Mouse (Mus musculus) telencephalon, adult 2 months (tissue): ENCODE measurements around the gene Engase.

Experiments used
- DNase-seq: peaks from one replicate; pipeline ENCODE4 v3.0.0-alpha.2; 2011; ENCODE audit warnings: low read depth, low spot score

Engase gene

DNA sequence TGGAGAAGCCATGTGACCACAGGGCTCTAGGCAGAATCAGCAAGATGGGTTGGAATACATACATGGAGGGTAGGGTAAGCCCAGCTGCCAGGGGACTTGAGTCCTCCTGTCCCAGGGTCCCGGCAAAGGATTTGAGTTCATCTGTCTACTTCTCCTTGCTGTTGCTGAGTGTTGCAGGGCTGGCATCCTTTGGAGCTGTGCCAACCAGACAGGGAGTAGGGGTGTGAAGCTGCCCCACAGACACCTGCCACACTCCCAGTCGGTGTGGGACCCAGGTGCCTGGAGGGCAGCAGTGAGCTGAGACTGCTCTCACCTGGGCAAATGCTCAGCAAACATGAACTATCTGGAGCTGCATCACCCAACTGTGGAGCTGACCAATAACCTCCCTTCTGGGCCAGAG is 44.3 kb downstream of the Engase start:
- no peak for DNase-seq

DNA sequence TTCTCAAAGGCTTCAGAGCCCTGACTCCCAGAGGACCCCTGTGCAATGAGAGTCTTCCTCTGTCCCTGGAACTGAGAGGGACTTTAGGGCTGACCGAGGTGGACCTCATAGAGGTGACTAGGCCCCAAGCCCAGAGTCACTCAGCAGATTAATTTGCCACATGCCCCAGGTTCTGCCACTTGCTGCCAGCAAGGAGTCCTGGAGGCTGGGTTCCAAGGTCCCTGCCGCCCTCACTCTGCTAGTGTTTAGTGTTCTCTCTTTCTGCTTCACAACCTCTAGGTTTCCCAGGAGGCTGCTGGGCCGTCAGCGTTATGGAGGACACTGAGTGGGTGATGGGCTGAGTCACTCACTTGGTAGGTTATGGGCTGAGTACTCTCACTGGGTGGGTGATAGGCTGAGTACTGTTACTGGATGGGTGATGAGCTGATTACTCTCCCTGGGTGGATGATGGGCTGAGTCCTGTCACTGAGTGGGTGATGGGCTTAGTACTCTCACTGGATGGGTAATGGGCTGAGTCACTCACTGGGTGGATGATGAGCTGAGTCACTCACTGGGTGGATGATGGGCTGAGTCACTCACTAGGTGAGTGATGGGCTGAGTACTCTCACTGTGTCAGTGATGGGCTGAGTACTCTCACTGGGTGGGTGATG is 47.0 kb downstream of the Engase start:
- DNase-seq, result no peak

DNA sequence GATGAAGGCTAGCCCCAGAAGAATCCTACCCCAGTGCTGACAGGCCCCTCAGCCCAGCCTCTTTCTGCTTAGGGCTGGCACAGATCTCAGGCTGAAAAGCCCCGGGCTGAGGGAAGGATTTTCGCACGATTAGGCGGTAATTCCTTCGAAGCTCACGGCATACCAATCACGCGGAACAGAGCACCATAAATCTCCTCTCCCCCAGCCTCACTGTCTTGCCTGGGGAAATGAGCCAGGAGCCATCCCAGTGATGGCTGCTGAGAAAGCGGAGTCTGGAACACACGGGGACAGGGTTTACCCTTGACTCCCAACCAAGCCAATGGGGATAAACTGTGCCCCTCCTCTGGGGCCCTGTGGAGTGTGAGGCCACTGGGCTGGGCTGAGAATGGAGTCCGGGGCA is 48.4 kb downstream of the Engase start:
- DNase-seq, result no peak

DNA sequence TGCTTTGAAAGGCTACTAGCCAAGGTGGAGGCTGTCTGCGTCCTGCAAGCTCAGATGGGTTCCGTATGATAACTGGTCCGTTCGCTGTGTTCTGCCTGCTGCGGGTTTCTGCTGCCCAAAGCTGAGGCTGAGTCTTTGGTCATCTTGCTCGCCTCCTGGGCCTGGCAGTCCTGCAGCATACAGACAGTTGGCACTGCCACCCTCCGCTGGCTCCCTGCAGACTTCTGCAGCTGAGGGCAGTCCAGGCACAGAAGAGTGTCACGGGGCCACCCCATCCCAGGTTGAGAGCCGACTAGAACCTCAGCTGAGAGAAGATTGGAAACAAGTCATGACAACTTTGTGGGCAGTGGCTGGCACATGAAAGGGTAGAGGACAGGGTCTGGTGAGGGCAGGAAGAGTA is 52.1 kb downstream of the Engase start:
- DNase-seq, result no peak

DNA sequence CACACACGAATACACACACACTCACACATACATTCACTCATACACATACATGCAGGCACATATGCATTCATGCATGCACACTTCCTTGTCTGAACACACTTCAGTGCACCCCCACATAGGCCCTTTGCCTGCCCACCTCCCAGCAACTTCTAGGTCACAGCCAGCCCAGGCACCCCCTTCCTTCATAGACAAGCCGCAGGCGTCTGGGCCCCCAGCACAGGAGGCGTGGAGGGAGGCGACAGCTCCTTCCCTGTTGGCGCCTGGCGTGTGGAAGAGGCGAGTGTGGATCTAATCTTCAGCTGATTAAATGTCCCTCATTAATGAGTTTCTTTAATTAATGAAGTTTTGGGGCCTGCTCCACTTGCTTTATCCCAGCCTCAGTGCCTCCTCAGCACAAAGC is 53.7 kb downstream of the Engase start:
- no peak for DNase-seq

DNA sequence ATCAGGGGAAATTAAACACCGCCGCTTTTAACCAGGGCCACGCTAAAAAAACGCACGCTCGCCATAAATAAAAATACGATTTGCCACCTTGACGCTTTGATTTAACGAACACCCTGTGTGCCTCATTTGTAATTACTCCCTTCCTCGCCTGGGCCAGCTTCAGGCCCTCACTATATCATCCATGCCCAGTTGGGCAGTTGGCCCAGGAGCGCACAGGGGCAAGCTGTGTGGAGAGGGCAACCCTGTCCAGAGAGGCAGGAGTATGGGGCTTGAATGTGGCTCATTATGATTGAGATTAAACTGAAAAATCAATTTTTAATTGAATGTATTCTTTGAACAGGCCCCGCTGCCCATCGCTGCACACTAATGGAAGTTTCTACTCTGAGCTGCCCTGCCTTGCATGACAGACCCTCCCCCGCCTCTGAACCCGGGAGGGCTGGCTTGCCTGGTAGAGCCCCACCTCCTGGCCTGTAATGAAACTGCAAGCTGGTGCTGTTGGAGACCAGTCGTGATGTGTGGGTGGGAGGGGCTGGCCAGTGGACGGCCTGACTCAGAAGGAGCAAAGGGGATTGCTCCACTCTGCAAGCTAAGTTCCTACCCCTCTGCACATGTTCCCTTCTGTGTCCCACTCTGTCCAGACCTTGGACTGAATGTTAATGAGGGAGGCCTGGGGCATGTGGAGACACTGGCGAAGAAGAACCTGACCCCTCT is 57.9 kb downstream of the Engase start:
- DNase-seq, result no peak

DNA sequence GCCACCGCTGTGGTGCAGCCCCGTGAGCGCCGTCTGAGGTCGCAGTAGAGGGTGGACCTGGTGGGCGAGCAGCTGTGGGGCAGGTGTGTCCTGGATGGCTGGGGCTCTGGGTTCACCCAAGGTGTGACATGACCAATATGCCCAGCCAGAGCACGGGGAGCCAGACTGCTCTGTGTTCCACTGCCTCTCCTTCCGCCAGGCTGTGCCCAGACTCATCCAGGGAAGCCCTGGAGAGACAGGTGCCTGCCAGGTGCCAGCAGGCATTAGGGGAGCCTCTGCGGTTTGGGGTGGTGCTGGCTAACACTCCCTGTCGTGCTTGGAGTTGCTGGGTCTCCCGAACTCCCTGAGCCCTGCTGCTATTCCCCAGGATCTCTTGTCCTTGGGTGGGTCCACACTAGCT is 61.4 kb downstream of the Engase start:
- DNase-seq, result no peak
